Mouse (Mus musculus) c-Kit-positive CD71-negative TER-119-negative erythroid progenitor cells, embryonic 14.5 days (primary cell): ENCODE results near the gene Pde6c.

Source experiments
- DNase-seq: peaks from one replicate; pipeline ENCODE4 v3.0.0-alpha.2; 2013; ENCODE audit warnings: low read depth

The Pde6c gene

GRCm38 (mm10) chr19:38132481-38132880 is at the start of gene Pde6c:
Gene Pde6c (plus strand): TSS chr19:38132781.
- DNase-seq = no peak

- DNase-seq = no peak
Observed at GRCm38 (mm10) chr19:38082931-38083525, 49.6 kb upstream of the Pde6c start.

GRCm38 (mm10) chr19:38085841-38086240 is 46.7 kb upstream of the Pde6c start:
- DNase-seq = no peak

- no peak for DNase-seq
Observed at GRCm38 (mm10) chr19:38086948-38087551, 45.5 kb upstream of the Pde6c start.

- DNase-seq = no peak
Observed at GRCm38 (mm10) chr19:38089358-38089757, 43.2 kb upstream of the Pde6c start.

GRCm38 (mm10) chr19:38091512-38091985 is 41.0 kb upstream of the Pde6c start:
- no peak for DNase-seq

GRCm38 (mm10) chr19:38096231-38096630 is 36.4 kb upstream of the Pde6c start:
- no peak for DNase-seq

GRCm38 (mm10) chr19:38096858-38097758 is 35.5 kb upstream of the Pde6c start, which contains the start of gene Ffar4:
Gene Ffar4 (plus strand): TSS chr19:38097071.
- no peak for DNase-seq

- DNase-seq = no peak
Observed at GRCm38 (mm10) chr19:38107871-38108270, 24.7 kb upstream of the Pde6c start.

GRCm38 (mm10) chr19:38109506-38110242 is 22.9 kb upstream of the Pde6c start:
- DNase-seq = no peak

GRCm38 (mm10) chr19:38111056-38111455 is 21.5 kb upstream of the Pde6c start:
- DNase-seq = no peak

- no peak for DNase-seq
Observed at GRCm38 (mm10) chr19:38112575-38112974, 20.0 kb upstream of the Pde6c start.

- DNase-seq = no peak
Observed at GRCm38 (mm10) chr19:38114834-38115491, 17.6 kb upstream of the Pde6c start.

- DNase-seq = no peak
Observed at GRCm38 (mm10) chr19:38120123-38120760, 12.3 kb upstream of the Pde6c start.

- DNase-seq = no peak
Observed at GRCm38 (mm10) chr19:38123921-38124320, 8.7 kb upstream of the Pde6c start.

- no peak for DNase-seq
Observed at GRCm38 (mm10) chr19:38124401-38125218, 8.0 kb upstream of the Pde6c start.

GRCm38 (mm10) chr19:38125219-38125610 is 7.4 kb upstream of the Pde6c start, which contains the start of gene Rbp4:
Gene Rbp4 (minus strand): TSS chr19:38125281.
- no peak for DNase-seq

- DNase-seq = no peak
Observed at GRCm38 (mm10) chr19:38126656-38127055, 5.9 kb upstream of the Pde6c start.

- DNase-seq = no peak
Observed at GRCm38 (mm10) chr19:38133986-38134385, 1.4 kb downstream of the Pde6c start.

GRCm38 (mm10) chr19:38134806-38135205 is 2.2 kb downstream of the Pde6c start:
- no peak for DNase-seq
